Mouse (Mus musculus): ENCODE measurements at regions not wholly inside any gene's neighbourhood (a gene's known extent, or its start where the extent isn't known, plus 50 kb on each side); places are given as distances from the start of the nearest gene placed in this dataset.

DNA sequence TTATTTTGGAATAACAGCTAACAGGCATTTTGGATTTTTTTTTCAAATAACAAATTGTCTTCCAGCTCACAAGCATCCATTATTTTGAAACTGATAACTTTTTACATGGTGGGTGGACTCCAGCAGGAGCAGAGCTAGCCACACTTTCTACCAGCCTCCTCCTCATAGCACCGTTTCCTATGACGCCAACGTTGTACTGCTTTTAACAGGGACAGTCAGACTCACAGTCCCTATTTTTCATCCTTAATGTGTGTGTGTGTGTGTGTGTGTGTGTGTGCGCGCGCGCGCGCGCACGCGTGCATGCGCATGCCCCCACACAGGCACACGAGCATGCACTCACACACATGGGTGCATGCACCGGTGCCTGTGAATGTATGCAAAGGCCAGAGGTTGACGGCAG is 70.5 kb upstream of the S1pr3 start:
- Histone ChIP-seq H3K4me1 (ENCODE audit: control insufficient read depth, insufficient read depth, low read length) (no peaks in the 10 kb centered on the region), H3K9ac (ENCODE audit: low read length) (no peak overlapping the region), H3K9me3 (replicated peaks; ENCODE audit: control insufficient read depth, low read length) (no peaks in the 10 kb centered on the region), H3K36me3 (ENCODE audit: control insufficient read depth, insufficient read depth, low read length) (no peaks in the 10 kb centered on the region), H3K4me3 (ENCODE audit: low read depth, low read length) (no peak overlapping the region), H3K4me2 (ENCODE audit: low read length) (no peak overlapping the region), H3K27me3 (replicated peaks; ENCODE audit: control insufficient read depth, insufficient read depth, low read length) (no peaks in the 10 kb centered on the region), H3K27ac (ENCODE audit: low read depth, low read length) (no peak overlapping the region)
- ATAC-seq (no peak), DNase-seq (ENCODE audit: low spot score) (no peak)
- WGBS = 96% methylated on average over 16 of the region's 16 CpGs

GRCm38 (mm10) chr13:51345321-51345720 is 63.1 kb upstream of the S1pr3 start:
- 70% methylated on average over 4 of the region's 4 CpGs for WGBS
- Histone ChIP-seq H3K27me3 (replicated peaks; ENCODE audit: control insufficient read depth, insufficient read depth, low read length) (no peaks in the 10 kb centered on the region), H3K27ac (ENCODE audit: low read depth, low read length) (peak overlapping the region; percentile 52; the same call in 1 of the 2 replicates), H3K4me1 (ENCODE audit: control insufficient read depth, insufficient read depth, low read length) (peaks cover 3% of the 10 kb centered on the region), H3K4me2 (ENCODE audit: low read length) (no peak overlapping the region), H3K36me3 (ENCODE audit: control insufficient read depth, insufficient read depth, low read length) (no peaks in the 10 kb centered on the region), H3K9ac (ENCODE audit: low read length) (no peak overlapping the region), H3K4me3 (ENCODE audit: low read depth, low read length) (no peak overlapping the region), H3K9me3 (replicated peaks; ENCODE audit: control insufficient read depth, low read length) (no peaks in the 10 kb centered on the region)
- no peak for ATAC-seq
- DNase-seq (ENCODE audit: low spot score) = no peak

- DNase-seq (ENCODE audit: low spot score) (peak; percentile 75), ATAC-seq (peak; percentile 74)
- Histone ChIP-seq H3K27me3 (replicated peaks; ENCODE audit: control insufficient read depth, insufficient read depth, low read length) (no peaks in the 10 kb centered on the region), H3K27ac (ENCODE audit: low read depth, low read length) (peak overlapping the region; percentile 52), H3K9ac (ENCODE audit: low read length) (no peak overlapping the region), H3K36me3 (ENCODE audit: control insufficient read depth, insufficient read depth, low read length) (no peaks in the 10 kb centered on the region), H3K4me2 (ENCODE audit: low read length) (no peak overlapping the region), H3K9me3 (replicated peaks; ENCODE audit: control insufficient read depth, low read length) (no peaks in the 10 kb centered on the region), H3K4me3 (ENCODE audit: low read depth, low read length) (no peak overlapping the region), H3K4me1 (ENCODE audit: control insufficient read depth, insufficient read depth, low read length) (peaks cover 3% of the 10 kb centered on the region)
- 12% methylated on average over 8 of the region's 8 CpGs for WGBS
Measured at GRCm38 (mm10) chr13:51345839-51346550, 62.4 kb upstream of the S1pr3 start.

DNA sequence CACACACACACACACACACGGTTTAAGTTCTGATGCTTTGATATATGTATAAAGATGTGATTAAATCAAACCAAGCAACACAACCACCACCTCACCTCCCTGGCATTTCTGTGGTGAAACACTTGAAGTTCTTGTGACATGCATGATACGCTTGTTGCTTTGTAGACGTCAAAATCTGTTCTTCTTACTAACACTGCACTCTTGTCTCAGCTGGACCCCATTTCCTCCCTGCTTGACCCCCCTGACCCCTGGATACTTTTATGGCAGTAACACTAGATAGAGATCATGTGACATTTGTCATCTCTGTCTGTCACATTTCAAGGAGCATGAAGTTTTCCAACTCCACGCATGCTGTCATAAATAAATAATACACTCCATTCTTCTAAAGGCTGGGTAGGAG is 59.7 kb upstream of the S1pr3 start:
- DNase-seq (ENCODE audit: low spot score) (no peak), ATAC-seq (no peak)
- WGBS = 86% methylated on average over 4 of the region's 4 CpGs
- no peak overlapping the region for H3K27ac ChIP-seq (ENCODE audit: low read depth, low read length)
- H3K9ac ChIP-seq (ENCODE audit: low read length) = no peak overlapping the region
- no peaks in the 10 kb centered on the region for H3K9me3 ChIP-seq (replicated peaks; ENCODE audit: control insufficient read depth, low read length)
- no peaks in the 10 kb centered on the region for H3K27me3 ChIP-seq (replicated peaks; ENCODE audit: control insufficient read depth, insufficient read depth, low read length)
- no peak overlapping the region for H3K4me3 ChIP-seq (ENCODE audit: low read depth, low read length)
- no peaks in the 10 kb centered on the region for H3K36me3 ChIP-seq (ENCODE audit: control insufficient read depth, insufficient read depth, low read length)
- peaks cover 3% of the 10 kb centered on the region for H3K4me1 ChIP-seq (ENCODE audit: control insufficient read depth, insufficient read depth, low read length)
- no peak overlapping the region for H3K4me2 ChIP-seq (ENCODE audit: low read length)

- H3K36me3 ChIP-seq (ENCODE audit: control insufficient read depth, insufficient read depth, low read length) = no peaks in the 10 kb centered on the region
- H3K9ac ChIP-seq (ENCODE audit: low read length) = no peak overlapping the region
- DNase-seq (ENCODE audit: low spot score) (no peak), ATAC-seq (no peak)
- H3K27ac ChIP-seq (ENCODE audit: low read depth, low read length) = no peak overlapping the region
- no peak overlapping the region for H3K4me3 ChIP-seq (ENCODE audit: low read depth, low read length)
- 92% methylated on average over 11 of the region's 11 CpGs for WGBS
- H3K4me2 ChIP-seq (ENCODE audit: low read length) = no peak overlapping the region
- H3K9me3 ChIP-seq (replicated peaks; ENCODE audit: control insufficient read depth, low read length) = no peaks in the 10 kb centered on the region
- H3K27me3 ChIP-seq (replicated peaks; ENCODE audit: control insufficient read depth, insufficient read depth, low read length) = no peaks in the 10 kb centered on the region
- H3K4me1 ChIP-seq (ENCODE audit: control insufficient read depth, insufficient read depth, low read length) = peaks cover 3% of the 10 kb centered on the region
Measured at GRCm38 (mm10) chr13:51349818-51350551, 58.5 kb upstream of the S1pr3 start.

- Histone ChIP-seq H3K4me3 (ENCODE audit: low read depth, low read length) (no peak overlapping the region), H3K9ac (ENCODE audit: low read length) (no peak overlapping the region), H3K36me3 (ENCODE audit: control insufficient read depth, insufficient read depth, low read length) (no peaks in the 10 kb centered on the region), H3K27ac (ENCODE audit: low read depth, low read length) (no peak overlapping the region), H3K4me2 (ENCODE audit: low read length) (no peak overlapping the region), H3K4me1 (ENCODE audit: control insufficient read depth, insufficient read depth, low read length) (no peaks in the 10 kb centered on the region), H3K9me3 (replicated peaks; ENCODE audit: control insufficient read depth, low read length) (no peaks in the 10 kb centered on the region), H3K27me3 (replicated peaks; ENCODE audit: control insufficient read depth, insufficient read depth, low read length) (no peaks in the 10 kb centered on the region)
- WGBS = 90% methylated on average over 4 of the region's 4 CpGs
- DNase-seq (ENCODE audit: low spot score) (no peak), ATAC-seq (no peak)
Measured at GRCm38 (mm10) chr13:51352874-51353273, 55.6 kb upstream of the S1pr3 start.

GRCm38 (mm10) chr13:51355507-51355906 is 52.9 kb upstream of the S1pr3 start:
- DNase-seq (ENCODE audit: low spot score) = no peak
- H3K4me2 ChIP-seq (ENCODE audit: low read length) = no peak overlapping the region
- no peaks in the 10 kb centered on the region for H3K36me3 ChIP-seq (ENCODE audit: control insufficient read depth, insufficient read depth, low read length)
- no peak overlapping the region for H3K9ac ChIP-seq (ENCODE audit: low read length)
- ATAC-seq = no peak
- WGBS = 84% methylated on average over 2 of the region's 2 CpGs
- H3K27me3 ChIP-seq (replicated peaks; ENCODE audit: control insufficient read depth, insufficient read depth, low read length) = no peaks in the 10 kb centered on the region
- H3K4me3 ChIP-seq (ENCODE audit: low read depth, low read length) = no peak overlapping the region
- H3K27ac ChIP-seq (ENCODE audit: low read depth, low read length) = no peak overlapping the region
- no peaks in the 10 kb centered on the region for H3K9me3 ChIP-seq (replicated peaks; ENCODE audit: control insufficient read depth, low read length)
- no peaks in the 10 kb centered on the region for H3K4me1 ChIP-seq (ENCODE audit: control insufficient read depth, insufficient read depth, low read length)
